Mouse (Mus musculus): Measurements from ENCODE around the gene Sh2d3c. TPM values are rescaled to one million over a fixed set of nuclear protein-coding genes. Genes with fewer than 3 reads are reported as not detected.

Sh2d3c gene
- total and polyA plus RNA-seq, 2 experiments from 2014 or later: 43.8 to 52.8 TPM

DNA sequence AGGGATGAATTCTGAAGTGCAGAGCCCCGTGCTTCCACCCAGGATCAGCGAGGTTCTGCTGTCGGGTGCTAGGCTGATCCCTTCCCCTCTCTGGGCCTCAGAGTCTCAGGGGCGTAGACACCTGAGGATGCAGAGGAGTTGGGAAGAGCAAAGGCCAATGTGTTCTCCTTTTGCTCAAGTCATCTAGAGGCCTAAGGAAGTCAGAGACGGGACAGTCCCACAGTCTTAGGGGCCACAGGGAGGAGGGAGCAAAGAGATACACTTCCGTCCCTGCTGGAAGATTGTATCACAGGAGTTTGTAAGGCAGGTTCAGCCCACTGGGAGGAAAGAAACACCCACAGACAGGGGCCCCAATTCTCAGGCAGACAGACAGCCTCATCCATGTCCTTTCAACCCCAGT is 1.2 kb downstream of the Sh2d3c start:
- Histone ChIP-seq H3K27ac (no peak overlapping the region), H3K4me3 (ENCODE audit: low read length) (no peak overlapping the region), H3K36me3 (ENCODE audit: insufficient read depth, low read length) (no peaks in the 10 kb centered on the region), H3K4me2 (ENCODE audit: low read depth, low read length) (no peak overlapping the region), H3K9ac (replicated peaks; ENCODE audit: low read length) (no peak overlapping the region), H3K27me3 (ENCODE audit: insufficient read depth, low read length) (no peaks in the 10 kb centered on the region), H3K9me3 (ENCODE audit: low read length) (no peaks in the 10 kb centered on the region), H3K4me1 (ENCODE audit: insufficient read depth, low read length) (peaks cover 1% of the 10 kb centered on the region; the same call in 1 of the 2 replicates)
- 61% methylated on average over 6 of the region's 6 CpGs for WGBS
- no peak for ATAC-seq
- no peak for DNase-seq (ENCODE audit: low spot score)
- TF ChIP-seq CTCF (IDR thresholded peaks at IDR 0.05; ENCODE audit: low read depth): no peak

DNA sequence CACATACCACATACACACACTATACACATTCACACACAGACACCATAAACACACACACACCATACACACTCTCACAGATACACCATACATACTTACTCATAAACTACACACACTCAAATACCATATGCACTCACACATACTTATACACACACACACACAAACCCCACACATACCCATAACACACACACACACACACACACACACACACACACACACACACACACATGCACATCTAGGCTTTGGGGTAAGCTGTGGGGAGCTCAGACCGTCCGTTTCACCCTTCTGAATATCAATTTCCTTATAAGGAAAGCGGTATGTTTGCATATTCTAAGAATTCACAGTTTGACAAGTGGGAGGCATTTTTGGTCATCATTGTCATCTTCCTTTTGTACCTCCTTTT is 1.7 kb downstream of the Sh2d3c start:
- no peaks in the 10 kb centered on the region for H3K9me3 ChIP-seq (ENCODE audit: low read length)
- no peaks in the 10 kb centered on the region for H3K36me3 ChIP-seq (ENCODE audit: insufficient read depth, low read length)
- no peaks in the 10 kb centered on the region for H3K27me3 ChIP-seq (ENCODE audit: insufficient read depth, low read length)
- TF ChIP-seq CTCF (IDR thresholded peaks at IDR 0.05; ENCODE audit: low read depth): no peak
- ATAC-seq (no peak), DNase-seq (ENCODE audit: low spot score) (no peak)
- no peak overlapping the region for H3K9ac ChIP-seq (replicated peaks; ENCODE audit: low read length)
- peaks cover 3% of the 10 kb centered on the region; the same call in 1 of the 2 replicates for H3K4me1 ChIP-seq (ENCODE audit: insufficient read depth, low read length)
- H3K4me2 ChIP-seq (ENCODE audit: low read depth, low read length): no peak overlapping the region
- H3K4me3 ChIP-seq (ENCODE audit: low read length): no peak overlapping the region
- no peak overlapping the region for H3K27ac ChIP-seq
- 69% methylated on average over 3 of the region's 3 CpGs for WGBS

DNA sequence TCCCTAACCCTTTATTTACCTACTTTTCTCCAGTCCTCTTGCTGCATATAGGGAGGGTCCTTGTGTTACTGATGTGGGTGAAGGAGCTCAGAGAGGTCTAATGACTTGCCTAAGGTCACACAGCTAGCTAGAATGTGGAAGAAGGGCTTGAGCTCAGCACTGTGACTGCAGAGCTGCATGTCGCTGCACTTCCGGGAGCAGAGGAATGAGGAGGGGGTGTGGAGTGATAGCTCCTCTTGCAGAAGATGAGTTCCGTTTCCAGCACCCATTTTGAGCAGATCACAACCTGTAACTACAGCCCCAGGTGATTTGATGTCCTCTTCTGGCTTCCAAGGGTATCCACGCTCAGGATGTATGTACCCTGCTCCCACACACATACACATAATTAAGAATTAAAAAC is 3.3 kb downstream of the Sh2d3c start:
- Histone ChIP-seq H3K4me2 (ENCODE audit: low read depth, low read length) (no peak overlapping the region), H3K9me3 (ENCODE audit: low read length) (no peaks in the 10 kb centered on the region), H3K4me1 (ENCODE audit: insufficient read depth, low read length) (peaks cover 3% of the 10 kb centered on the region; the same call in 1 of the 2 replicates), H3K27me3 (ENCODE audit: insufficient read depth, low read length) (no peaks in the 10 kb centered on the region), H3K27ac (no peak overlapping the region), H3K4me3 (ENCODE audit: low read length) (no peak overlapping the region), H3K36me3 (ENCODE audit: insufficient read depth, low read length) (no peaks in the 10 kb centered on the region), H3K9ac (replicated peaks; ENCODE audit: low read length) (no peak overlapping the region)
- TF ChIP-seq CTCF (IDR thresholded peaks at IDR 0.05; ENCODE audit: low read depth): no peak
- WGBS: 79% methylated on average over 4 of the region's 4 CpGs
- no peak for DNase-seq (ENCODE audit: low spot score)
- no peak for ATAC-seq

DNA sequence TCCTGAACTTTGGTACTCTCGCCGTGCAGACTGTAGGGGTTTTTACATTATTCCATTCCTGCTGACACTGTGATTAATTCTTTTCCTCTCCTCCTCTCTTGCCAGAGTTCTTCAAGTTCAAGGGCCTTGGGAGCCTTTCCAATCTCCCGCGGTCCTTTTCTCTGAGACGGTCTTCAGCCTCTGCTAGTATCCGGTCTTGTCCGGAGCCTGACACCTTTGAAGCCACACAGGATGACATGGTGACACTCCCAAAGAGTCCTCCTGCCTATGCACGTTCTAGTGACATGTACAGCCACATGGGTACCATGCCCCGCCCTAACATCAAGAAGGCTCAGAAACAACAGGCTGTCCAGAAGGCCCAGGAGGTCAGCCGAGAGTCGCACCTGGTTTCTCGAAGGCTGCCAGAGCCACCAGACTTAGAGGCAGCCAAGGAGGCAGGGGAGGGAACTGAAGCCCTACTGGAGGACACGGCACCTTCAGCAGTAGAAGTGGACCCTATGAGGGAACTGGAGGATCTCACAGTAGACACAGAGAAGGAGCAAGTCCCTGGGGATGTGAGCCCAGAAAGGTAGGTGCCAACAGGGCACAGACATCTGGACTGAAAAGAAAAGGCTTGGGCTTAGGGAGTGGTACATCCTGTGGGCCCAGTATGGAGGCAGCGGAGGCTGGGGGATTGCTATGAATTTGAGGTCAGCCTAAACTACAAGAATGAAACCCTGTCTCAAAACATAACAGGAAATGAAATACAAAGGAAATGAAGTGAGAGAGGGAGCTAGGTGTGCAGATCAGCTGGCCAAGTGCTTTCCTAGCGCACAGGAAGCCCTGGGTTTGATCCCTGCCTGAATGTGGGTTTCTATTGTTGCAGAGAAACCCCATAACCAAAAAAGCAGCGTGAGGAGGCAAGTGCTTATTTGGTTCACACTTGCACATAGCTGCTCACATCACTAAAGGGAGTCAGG is 4.3 kb downstream of the Sh2d3c start:
- DNase-seq (ENCODE audit: low spot score) (no peak), ATAC-seq (no peak)
- no peak overlapping the region for H3K4me3 ChIP-seq (ENCODE audit: low read length)
- no peaks in the 10 kb centered on the region for H3K27me3 ChIP-seq (ENCODE audit: insufficient read depth, low read length)
- H3K36me3 ChIP-seq (ENCODE audit: insufficient read depth, low read length): no peaks in the 10 kb centered on the region
- no peak overlapping the region for H3K27ac ChIP-seq
- H3K9me3 ChIP-seq (ENCODE audit: low read length): no peaks in the 10 kb centered on the region
- no peak overlapping the region for H3K4me2 ChIP-seq (ENCODE audit: low read depth, low read length)
- H3K9ac ChIP-seq (replicated peaks; ENCODE audit: low read length): no peak overlapping the region
- 74% methylated on average over 16 of the region's 16 CpGs for WGBS
- no peak for TF ChIP-seq CTCF (IDR thresholded peaks at IDR 0.05; ENCODE audit: low read depth)
- H3K4me1 ChIP-seq (ENCODE audit: insufficient read depth, low read length): peaks cover 3% of the 10 kb centered on the region; the same call in 1 of the 2 replicates

DNA sequence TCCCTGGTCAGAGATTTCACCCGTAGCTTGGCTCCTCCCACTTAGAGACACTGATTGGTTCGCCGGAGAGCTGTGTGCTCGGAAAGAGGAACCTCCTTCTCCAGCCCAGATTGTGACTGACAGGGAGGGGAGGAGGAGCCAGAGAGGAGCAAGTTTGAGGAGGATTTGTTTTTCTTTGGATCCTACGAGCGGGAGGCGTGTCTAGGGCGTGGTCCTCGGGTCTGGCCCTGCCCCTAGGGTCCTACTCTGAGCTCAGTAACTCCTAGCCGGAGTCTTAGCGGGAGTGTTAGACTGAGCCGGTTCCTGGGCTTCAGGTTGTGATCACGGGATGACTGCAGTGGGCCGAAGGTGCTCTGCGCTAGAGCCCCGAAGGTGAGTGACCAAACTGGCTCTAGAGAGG is 6.6 kb downstream of the Sh2d3c start:
- Histone ChIP-seq H3K36me3 (ENCODE audit: insufficient read depth, low read length) (no peaks in the 10 kb centered on the region), H3K4me2 (ENCODE audit: low read depth, low read length) (peak overlapping the region; percentile 45), H3K27ac (peak overlapping the region; percentile 36), H3K9me3 (ENCODE audit: low read length) (no peaks in the 10 kb centered on the region), H3K9ac (replicated peaks; ENCODE audit: low read length) (no peak overlapping the region; the same call in 1 of the 2 replicates), H3K4me3 (ENCODE audit: low read length) (peak overlapping the region; percentile 24), H3K4me1 (ENCODE audit: insufficient read depth, low read length) (peaks cover 3% of the 10 kb centered on the region; the same call in 1 of the 2 replicates), H3K27me3 (ENCODE audit: insufficient read depth, low read length) (no peaks in the 10 kb centered on the region)
- no peak for TF ChIP-seq CTCF (IDR thresholded peaks at IDR 0.05; ENCODE audit: low read depth)
- ATAC-seq (peak; percentile 96), DNase-seq (ENCODE audit: low spot score) (peak; percentile 95)
- under 1% methylated on average over 16 of the region's 16 CpGs for WGBS

DNA sequence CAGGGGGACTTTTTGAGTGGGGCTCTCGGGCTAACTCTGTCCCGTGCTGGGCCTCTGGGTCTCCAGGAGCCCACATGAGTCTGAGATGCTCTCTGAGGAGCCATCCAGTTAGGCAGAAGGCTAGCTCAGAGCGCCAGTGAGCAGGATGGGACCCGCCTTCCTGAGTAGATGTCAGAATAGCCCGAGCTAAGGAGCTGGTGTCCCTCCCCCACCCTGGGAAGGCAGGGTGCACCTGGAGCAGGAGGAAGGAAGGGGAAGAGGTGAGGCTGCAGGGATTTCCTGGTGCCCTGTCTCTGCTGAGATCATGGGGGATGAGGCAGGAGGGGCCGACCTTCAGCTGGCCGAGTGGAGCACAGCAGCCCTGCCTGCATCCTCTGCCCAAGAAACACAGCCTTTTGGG is 7.6 kb downstream of the Sh2d3c start:
- Histone ChIP-seq H3K27ac (no peak overlapping the region), H3K9me3 (ENCODE audit: low read length) (no peaks in the 10 kb centered on the region), H3K4me1 (ENCODE audit: insufficient read depth, low read length) (peaks cover 3% of the 10 kb centered on the region; the same call in 1 of the 2 replicates), H3K9ac (replicated peaks; ENCODE audit: low read length) (no peak overlapping the region), H3K27me3 (ENCODE audit: insufficient read depth, low read length) (no peaks in the 10 kb centered on the region), H3K4me3 (ENCODE audit: low read length) (0 out of 2 replicates have a peak overlapping the region, but pooled peaks have one; percentile 24), H3K4me2 (ENCODE audit: low read depth, low read length) (peak overlapping the region; percentile 45), H3K36me3 (ENCODE audit: insufficient read depth, low read length) (no peaks in the 10 kb centered on the region)
- no peak for ATAC-seq
- TF ChIP-seq CTCF (IDR thresholded peaks at IDR 0.05; ENCODE audit: low read depth): no peak
- 70% methylated on average over 7 of the region's 7 CpGs for WGBS
- no peak for DNase-seq (ENCODE audit: low spot score)

DNA sequence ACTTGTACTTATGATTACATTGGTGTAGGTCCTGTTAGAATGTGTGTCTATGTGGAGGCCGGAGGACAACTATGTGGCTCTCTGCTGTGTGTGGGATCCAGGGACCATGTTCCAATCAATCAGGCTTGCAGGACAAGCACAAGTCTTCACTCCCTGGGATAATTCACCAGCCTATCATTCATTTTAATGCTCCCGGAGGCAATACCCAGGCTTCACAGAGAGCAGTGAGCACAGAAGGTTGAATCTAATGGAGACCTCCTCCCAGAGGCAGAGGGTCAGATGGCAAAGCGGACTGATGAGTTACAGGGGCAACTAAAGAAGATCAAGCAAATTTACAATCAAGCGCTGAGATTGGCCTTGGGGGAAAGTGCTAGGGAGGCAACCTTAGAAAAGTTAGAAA is 8.7 kb downstream of the Sh2d3c start:
- no peaks in the 10 kb centered on the region for H3K9me3 ChIP-seq (ENCODE audit: low read length)
- H3K4me1 ChIP-seq (ENCODE audit: insufficient read depth, low read length): peaks cover 3% of the 10 kb centered on the region; the same call in 1 of the 2 replicates
- no peak for TF ChIP-seq CTCF (IDR thresholded peaks at IDR 0.05; ENCODE audit: low read depth)
- DNase-seq (ENCODE audit: low spot score): no peak
- 79% methylated on average over 4 of the region's 4 CpGs for WGBS
- no peak overlapping the region for H3K4me3 ChIP-seq (ENCODE audit: low read length)
- no peaks in the 10 kb centered on the region for H3K27me3 ChIP-seq (ENCODE audit: insufficient read depth, low read length)
- ATAC-seq: no peak
- no peak overlapping the region for H3K4me2 ChIP-seq (ENCODE audit: low read depth, low read length)
- no peak overlapping the region for H3K27ac ChIP-seq
- no peak overlapping the region for H3K9ac ChIP-seq (replicated peaks; ENCODE audit: low read length)
- H3K36me3 ChIP-seq (ENCODE audit: insufficient read depth, low read length): no peaks in the 10 kb centered on the region
